Mouse (Mus musculus): ENCODE data around the gene Stap2.

The Stap2 gene

GRCm38 (mm10) chr17:55957726-55958583 lies 47.4 kb downstream of the Stap2 start:
- DNase-seq = no peak

DNA sequence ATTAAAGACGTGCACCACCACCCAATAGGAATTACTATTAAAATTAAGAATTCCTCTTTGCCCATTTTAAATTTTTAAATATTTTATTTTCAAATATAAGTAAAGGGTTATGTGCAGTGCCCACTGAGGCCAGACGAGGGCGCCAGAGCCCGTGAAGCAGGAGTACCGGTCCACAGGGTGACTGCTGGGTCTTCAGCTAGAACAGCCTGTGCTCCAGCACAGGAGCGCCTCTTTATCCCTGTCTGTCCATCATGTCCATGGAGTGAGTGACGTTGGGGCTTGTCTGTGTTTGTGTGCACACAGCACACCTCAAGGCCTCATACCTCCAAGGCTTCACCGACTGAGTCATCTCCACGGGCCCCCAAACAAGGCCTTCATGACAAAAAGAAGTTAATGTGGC lies 48.2 kb downstream of the Stap2 start:
- peak; percentile 65 to 81 for DNase-seq

DNA sequence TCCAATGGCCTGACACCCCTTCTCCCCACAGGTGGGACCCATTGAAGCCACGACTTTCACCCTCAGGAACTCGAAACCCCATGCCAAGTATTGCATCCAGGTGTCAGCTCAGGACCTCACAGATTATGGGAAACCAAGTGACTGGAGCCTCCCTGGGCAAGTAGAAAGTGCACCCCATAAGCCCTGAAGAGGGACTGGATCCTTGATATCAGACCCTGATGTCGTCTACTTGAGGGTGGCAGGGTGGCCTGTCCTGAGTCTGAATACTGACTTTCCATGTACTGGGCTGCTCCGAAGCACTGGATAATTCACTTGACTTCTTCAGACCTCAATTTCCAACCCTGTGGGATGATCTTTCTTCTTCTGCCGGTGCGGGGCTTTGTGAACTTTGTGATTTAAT lies 48.8 kb downstream of the Stap2 start:
- no peak for DNase-seq

DNA sequence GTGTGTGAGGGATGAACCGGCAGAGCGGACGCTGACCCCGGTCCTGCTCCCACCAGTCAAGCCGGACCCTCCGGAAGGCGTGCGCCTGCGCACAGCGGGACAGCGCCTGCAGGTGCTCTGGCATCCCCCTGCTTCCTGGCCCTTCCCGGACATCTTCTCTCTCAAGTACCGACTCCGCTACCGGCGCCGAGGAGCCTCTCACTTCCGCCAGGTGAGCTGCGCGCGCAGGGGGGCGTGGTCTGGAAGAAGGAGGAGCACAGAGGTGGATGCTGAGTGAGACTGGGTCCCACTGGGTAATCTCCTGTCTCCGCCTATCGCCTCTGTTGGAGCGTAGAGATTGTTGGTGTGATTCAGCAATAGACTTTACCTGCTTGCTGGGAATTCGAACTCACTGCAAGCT lies 49.3 kb downstream of the Stap2 start:
- DNase-seq = peak; percentile 85 to 88

DNA sequence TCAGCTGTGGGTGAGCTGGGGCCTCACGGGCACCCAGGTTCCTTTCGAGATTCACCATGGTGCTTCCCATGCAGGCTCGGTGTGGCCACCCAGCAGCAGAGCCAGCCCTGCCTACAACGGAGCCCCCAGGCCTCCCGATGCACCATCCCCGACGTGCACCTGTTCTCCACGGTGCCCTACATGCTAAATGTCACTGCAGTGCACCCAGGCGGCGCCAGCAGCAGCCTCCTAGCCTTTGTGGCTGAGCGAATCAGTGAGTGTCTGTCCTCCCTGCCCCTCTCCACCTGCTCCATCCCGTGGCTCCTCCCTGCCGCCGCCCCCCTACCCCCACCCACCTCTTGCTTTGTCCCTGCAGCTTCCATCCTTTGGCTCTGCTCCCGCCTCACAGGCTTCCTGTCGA lies 51.2 kb downstream of the Stap2 start:
- DNase-seq = no peak

DNA sequence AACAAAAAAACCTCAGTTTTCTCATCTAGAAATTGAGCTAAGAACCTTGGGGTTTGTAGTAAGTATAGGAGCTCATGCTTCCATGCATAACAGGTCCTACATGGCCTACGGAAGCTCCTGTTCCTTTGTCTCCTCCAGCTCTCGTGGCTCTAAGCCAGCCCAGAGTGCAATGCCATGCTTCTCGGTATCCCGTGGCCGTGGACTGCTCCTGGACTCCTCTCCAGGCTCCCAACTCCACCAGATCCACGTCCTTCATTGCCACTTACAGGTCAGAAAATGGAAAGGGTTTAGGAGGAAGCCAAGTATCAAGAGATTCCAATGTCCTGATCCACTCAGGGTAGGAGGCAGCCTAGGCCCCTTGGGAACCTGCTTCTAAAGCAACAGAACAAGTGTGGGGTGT lies 51.6 kb downstream of the Stap2 start:
- DNase-seq = no peak

DNA sequence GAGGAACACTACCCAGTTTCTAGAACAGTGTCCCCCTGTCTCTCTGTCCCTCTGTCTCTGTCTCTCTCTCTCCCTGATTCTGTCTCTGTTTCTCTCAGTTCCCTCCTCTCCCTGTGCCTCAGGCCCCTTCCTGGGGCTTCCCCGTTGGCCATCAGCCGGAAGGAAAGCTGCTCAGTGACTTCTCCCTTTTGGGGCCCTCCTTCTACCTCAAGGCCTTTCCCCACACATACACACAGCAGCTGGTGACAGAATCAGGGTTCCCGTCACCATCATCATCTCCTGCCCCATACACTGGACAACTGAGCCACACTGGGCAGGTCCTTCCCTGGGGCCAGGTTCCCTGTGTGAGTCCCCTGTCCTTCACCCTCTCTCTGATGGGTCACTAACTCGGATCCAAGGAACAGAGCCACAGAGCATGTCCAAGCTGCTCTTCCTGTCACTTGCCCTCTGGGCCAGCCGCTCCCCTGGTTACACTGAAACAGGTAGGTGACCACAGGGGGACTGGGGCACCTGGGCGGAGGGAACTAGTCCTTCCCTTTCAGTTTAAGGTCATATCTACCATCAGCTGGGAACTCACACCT lies 52.8 kb downstream of the Stap2 start, which contains the start of gene Ebi3:
Gene Ebi3, plus strand, starts transcription at position 194 of the 581 bp plus-strand sequence.
- peak; percentile 41 to 60 for DNase-seq

DNA sequence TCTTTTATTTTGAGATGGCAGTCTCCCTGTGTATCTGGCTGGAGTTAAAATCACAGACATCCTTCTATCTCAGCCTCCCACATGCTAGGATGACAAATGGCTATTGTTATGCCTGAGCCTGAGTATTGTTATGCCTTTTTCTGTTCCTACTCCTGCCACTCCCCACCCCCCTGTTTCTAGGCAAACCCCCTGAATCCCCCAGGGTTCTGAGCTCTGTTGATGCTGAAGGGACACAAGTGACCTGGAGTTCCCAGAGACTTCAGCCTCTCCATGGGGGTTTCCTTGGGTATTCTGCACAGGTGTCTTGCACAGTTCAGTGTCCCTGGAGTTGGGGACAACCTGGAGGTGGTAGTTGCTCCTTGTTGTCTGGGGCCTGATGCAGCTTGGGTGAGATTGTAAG lies 53.3 kb downstream of the Stap2 start:
- DNase-seq = no peak

- DNase-seq = no peak
These were observed 54.8 kb downstream of the Stap2 start for GRCm38 (mm10) chr17:55950601-55951000.

GRCm38 (mm10) chr17:55949400-55949799 lies 56.0 kb downstream of the Stap2 start, which contains the start of gene Zfp119b:
Gene Zfp119b (minus strand): TSS chr17:55949500.
- no peak for DNase-seq

DNA sequence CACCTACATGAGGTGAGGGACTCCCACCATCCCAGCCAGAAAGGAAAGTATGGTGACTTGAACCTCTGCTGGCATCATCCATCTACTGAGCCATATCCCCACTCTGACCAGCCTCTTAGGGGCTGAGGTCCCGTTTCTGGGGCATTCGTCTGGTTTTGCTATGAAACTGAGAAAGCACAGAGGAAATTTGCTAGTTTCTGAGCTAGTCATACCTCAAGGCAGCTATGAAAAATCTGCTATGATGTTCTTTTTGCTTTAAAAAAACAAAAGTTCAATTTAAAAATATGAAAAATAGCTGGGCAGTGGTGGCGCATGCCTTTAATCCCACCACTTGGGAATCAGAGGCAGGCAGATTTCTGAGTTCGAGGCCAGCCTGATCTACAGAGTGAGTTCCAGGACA lies 56.7 kb downstream of the Stap2 start:
- DNase-seq = no peak
